Mouse (Mus musculus) lung, embryonic 15.5 days (tissue): ENCODE data around the gene Hsd17b14. TPM values are rescaled to one million over a fixed set of nuclear protein-coding genes. Genes with fewer than 3 reads are reported as not detected.
A peak's percentile ranks its signal among the peaks of the same experiment; 100 is the strongest.

Experiments
- ATAC-seq: fragments of 200-750 bp; cut with Nextera tagmentation; 2 replicates; pipeline ENCODE4 v1.8.0; 2017; ENCODE audit warnings: moderate number of reproducible peaks, borderline replicate concordance; ENCODE audit not compliant: low FRiP score, low TSS enrichment; ENCODE audit errors: extremely low read depth
- H3K27ac ChIP-seq: fragments of 300-500 bp; sonication (generic); 2 replicates; pipeline ENCODE4 v1.5.1; 2015; ENCODE audit warnings: moderate library complexity, mild to moderate bottlenecking, inconsistent platforms
- H3K27me3 ChIP-seq: fragments of 300-500 bp; sonication (generic); 2 replicates; pipeline ENCODE4 v1.6.1; 2015; ENCODE audit warnings: inconsistent platforms
- H3K36me3 ChIP-seq: fragments of 300-500 bp; sonication (generic); 2 replicates; pipeline ENCODE4 v1.6.1; 2015; ENCODE audit warnings: inconsistent platforms
- H3K4me1 ChIP-seq: fragments of 300-500 bp; sonication (generic); 2 replicates; pipeline ENCODE4 v1.6.1; 2015; ENCODE audit warnings: inconsistent platforms
- H3K4me2 ChIP-seq: fragments of 300-500 bp; sonication (generic); 2 replicates; pipeline ENCODE4 v1.6.1; 2015; ENCODE audit warnings: inconsistent platforms, mild to moderate bottlenecking, moderate library complexity
- H3K4me3 ChIP-seq: fragments of 300-500 bp; sonication (generic); 2 replicates; pipeline ENCODE4 v1.5.1; 2015; ENCODE audit warnings: mild to moderate bottlenecking, inconsistent platforms
- H3K9ac ChIP-seq: fragments of 300-500 bp; sonication (generic); 2 replicates; pipeline ENCODE4 v1.6.1; 2015; ENCODE audit warnings: inconsistent platforms
- H3K9me3 ChIP-seq: fragments of 300-500 bp; sonication (generic); 2 replicates; pipeline ENCODE4 v1.6.1; 2016; ENCODE audit warnings: inconsistent platforms
- WGBS: fragments of 180-500 bp; shearing (Covaris S2); methylation state at CpG from one replicate; pipeline ENCODE4 v1.1.7; 2015; 5-methylcytosine and 5-hydroxymethylcytosine counted together
- polyA plus RNA-seq: library from polyadenylated mRNA; unstranded; fragments of >200 nt; fragmentation: Nextera tagmentation; extraction: Ambion mirVana; gene quantifications from 2 replicates; pipeline ENCODE4 v1.2.1, GENCODE M21; 2015

Hsd17b14 gene
- polyA plus RNA-seq, 1 experiment from 2014 or later, result 1.7 TPM

GRCm38 (mm10) chr7:45593118-45593815 lies 38.6 kb downstream of the Hsd17b14 start:
- Histone ChIP-seq H3K4me1 (0 out of 2 replicates have a peak, but pooled peaks cover 4% of the 10 kb centered on the region), H3K36me3 (no peaks in the 10 kb centered on the region), H3K4me2 (no peak overlapping the region), H3K4me3 (no peak overlapping the region), H3K27ac (no peak overlapping the region), H3K9ac (no peak overlapping the region), H3K9me3 (no peaks in the 10 kb centered on the region), H3K27me3 (no peaks in the 10 kb centered on the region)
- ATAC-seq, result no peak
- WGBS, result 16% methylated on average over 10 of the region's 10 CpGs

- Histone ChIP-seq H3K27me3 (no peaks in the 10 kb centered on the region), H3K4me3 (no peak overlapping the region), H3K9me3 (no peaks in the 10 kb centered on the region), H3K9ac (no peak overlapping the region), H3K4me2 (no peak overlapping the region), H3K4me1 (no peaks in the 10 kb centered on the region), H3K36me3 (no peaks in the 10 kb centered on the region), H3K27ac (no peak overlapping the region)
- no peak for ATAC-seq
- 74% methylated on average over 4 of the region's 4 CpGs for WGBS
Observed at GRCm38 (mm10) chr7:45595176-45595575, 40.5 kb downstream of the Hsd17b14 start.

GRCm38 (mm10) chr7:45596107-45596506 lies 41.4 kb downstream of the Hsd17b14 start:
- 61% methylated on average over 1 of the region's 1 CpGs for WGBS
- Histone ChIP-seq H3K4me1 (no peaks in the 10 kb centered on the region), H3K36me3 (no peaks in the 10 kb centered on the region), H3K27ac (no peak overlapping the region), H3K4me3 (no peak overlapping the region), H3K9me3 (no peaks in the 10 kb centered on the region), H3K9ac (no peak overlapping the region), H3K27me3 (no peaks in the 10 kb centered on the region), H3K4me2 (no peak overlapping the region)
- ATAC-seq, result no peak

- no peak overlapping the region for H3K4me3 ChIP-seq
- H3K27me3 ChIP-seq, result no peaks in the 10 kb centered on the region
- no peak for ATAC-seq
- no peak overlapping the region for H3K4me2 ChIP-seq
- H3K9ac ChIP-seq, result no peak overlapping the region
- H3K27ac ChIP-seq, result no peak overlapping the region
- 82% methylated on average over 5 of the region's 5 CpGs for WGBS
- no peaks in the 10 kb centered on the region for H3K9me3 ChIP-seq
- no peaks in the 10 kb centered on the region for H3K36me3 ChIP-seq
- H3K4me1 ChIP-seq, result no peaks in the 10 kb centered on the region
Observed at GRCm38 (mm10) chr7:45597013-45597412, 42.3 kb downstream of the Hsd17b14 start.

- no peaks in the 10 kb centered on the region for H3K9me3 ChIP-seq
- H3K9ac ChIP-seq, result no peak overlapping the region
- H3K27ac ChIP-seq, result no peak overlapping the region
- no peak for ATAC-seq
- 85% methylated on average over 6 of the region's 6 CpGs for WGBS
- no peaks in the 10 kb centered on the region for H3K36me3 ChIP-seq
- no peaks in the 10 kb centered on the region for H3K27me3 ChIP-seq
- H3K4me3 ChIP-seq, result no peak overlapping the region
- no peak overlapping the region for H3K4me2 ChIP-seq
- no peaks in the 10 kb centered on the region for H3K4me1 ChIP-seq
Observed at GRCm38 (mm10) chr7:45597527-45597926, 42.8 kb downstream of the Hsd17b14 start.

- Histone ChIP-seq H3K9ac (no peak overlapping the region), H3K4me1 (no peaks in the 10 kb centered on the region), H3K9me3 (no peaks in the 10 kb centered on the region), H3K4me3 (no peak overlapping the region), H3K27ac (no peak overlapping the region), H3K36me3 (no peaks in the 10 kb centered on the region), H3K27me3 (no peaks in the 10 kb centered on the region), H3K4me2 (no peak overlapping the region)
- 35% methylated on average over 18 of the region's 18 CpGs for WGBS
- ATAC-seq, result no peak
Observed at GRCm38 (mm10) chr7:45598960-45599879, 44.5 kb downstream of the Hsd17b14 start.

GRCm38 (mm10) chr7:45605704-45606289 lies 51.1 kb downstream of the Hsd17b14 start:
- no peaks in the 10 kb centered on the region for H3K36me3 ChIP-seq
- no peaks in the 10 kb centered on the region for H3K9me3 ChIP-seq
- no peak for ATAC-seq
- no peak overlapping the region for H3K27ac ChIP-seq
- H3K27me3 ChIP-seq, result no peaks in the 10 kb centered on the region
- H3K9ac ChIP-seq, result no peak overlapping the region
- H3K4me3 ChIP-seq, result no peak overlapping the region
- 60% methylated on average over 9 of the region's 9 CpGs for WGBS
- no peaks in the 10 kb centered on the region for H3K4me1 ChIP-seq
- H3K4me2 ChIP-seq, result no peak overlapping the region

- no peak overlapping the region for H3K4me2 ChIP-seq
- no peak overlapping the region for H3K4me3 ChIP-seq
- H3K9ac ChIP-seq, result no peak overlapping the region
- H3K4me1 ChIP-seq, result no peaks in the 10 kb centered on the region
- WGBS, result 58% methylated on average over 1 of the region's 1 CpGs
- H3K9me3 ChIP-seq, result no peaks in the 10 kb centered on the region
- H3K36me3 ChIP-seq, result no peaks in the 10 kb centered on the region
- no peak overlapping the region for H3K27ac ChIP-seq
- no peaks in the 10 kb centered on the region for H3K27me3 ChIP-seq
- no peak for ATAC-seq
Observed at GRCm38 (mm10) chr7:45609511-45609910, 54.8 kb downstream of the Hsd17b14 start.

GRCm38 (mm10) chr7:45616277-45616676 lies 61.6 kb downstream of the Hsd17b14 start:
- Histone ChIP-seq H3K9me3 (no peaks in the 10 kb centered on the region), H3K27me3 (peaks cover 37% of the 10 kb centered on the region), H3K36me3 (no peaks in the 10 kb centered on the region), H3K4me3 (no peak overlapping the region), H3K4me1 (peaks cover 17% of the 10 kb centered on the region), H3K9ac (no peak overlapping the region), H3K27ac (no peak overlapping the region), H3K4me2 (no peak overlapping the region)
- WGBS, result 22% methylated on average over 6 of the region's 6 CpGs
- peak; percentile 40; the same call in 1 of the 2 replicates for ATAC-seq

GRCm38 (mm10) chr7:45617042-45617695 lies 62.5 kb downstream of the Hsd17b14 start, which contains the start of gene Fut1:
Gene Fut1 (plus strand): TSS chr7:45617289.
- peaks cover 37% of the 10 kb centered on the region for H3K27me3 ChIP-seq
- H3K36me3 ChIP-seq, result no peaks in the 10 kb centered on the region
- H3K27ac ChIP-seq, result peak within 1 kb of the TSS; percentile 64
- WGBS, result 4% methylated on average over 30 of the region's 31 CpGs
- H3K4me2 ChIP-seq, result peak within 1 kb of the TSS; percentile 59
- H3K4me1 ChIP-seq, result peaks cover 17% of the 10 kb centered on the region
- ATAC-seq, result peak; percentile 67
- H3K4me3 ChIP-seq, result peak within 1 kb of the TSS; percentile 31
- no peaks in the 10 kb centered on the region for H3K9me3 ChIP-seq
- H3K9ac ChIP-seq, result peak within 1 kb of the TSS; percentile 16; the same call in 1 of the 2 replicates
